Mouse (Mus musculus) adrenal gland, postnatal 25 days (tissue): Measurements from ENCODE around the gene Nudt21. TPM values are rescaled to one million over a fixed set of nuclear protein-coding genes. Genes with fewer than 3 reads are reported as not detected.

Experiments used
- DNase-seq: peaks from one replicate; pipeline ENCODE4 v3.0.0; 2021; ENCODE audit warnings: mixed read lengths
- total RNA-seq: library from RNA; stranded (reverse); gene quantifications from 2 replicates; pipeline ENCODE4 v1.2.3, GENCODE M21; 2021

Nudt21 gene
- total RNA-seq, 1 experiment from 2014 or later: 38.0 TPM

- DNase-seq: no peak
These were observed 32.7 kb downstream of the Nudt21 start for GRCm38 (mm10) chr8:94004139-94004538.

- no peak for DNase-seq
These were observed 37.9 kb downstream of the Nudt21 start for GRCm38 (mm10) chr8:93998961-93999360.

- no peak for DNase-seq
These were observed 47.1 kb downstream of the Nudt21 start for GRCm38 (mm10) chr8:93989739-93990138.

- DNase-seq: no peak
These were observed 52.1 kb downstream of the Nudt21 start for GRCm38 (mm10) chr8:93984731-93985130.

DNA sequence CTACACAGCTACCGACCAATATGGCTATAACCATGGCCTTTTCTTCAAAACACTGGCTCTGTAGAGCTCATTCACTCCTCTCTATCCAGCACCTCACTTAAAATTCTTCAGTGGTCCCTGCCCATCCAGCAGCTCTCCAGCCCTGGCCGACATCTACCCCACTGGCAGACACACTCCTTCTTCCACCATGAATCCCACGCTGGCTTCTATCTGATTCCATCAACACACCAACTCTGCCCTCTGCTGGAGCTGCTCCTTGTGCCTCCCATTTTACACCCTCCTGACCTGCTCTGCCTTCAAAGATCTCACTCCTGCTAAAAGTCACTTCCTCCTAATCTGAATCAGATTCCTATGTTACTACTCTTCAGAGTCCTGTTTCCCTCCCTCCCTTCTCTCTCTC, 53.0 kb downstream of the Nudt21 start:
- DNase-seq: no peak

DNA sequence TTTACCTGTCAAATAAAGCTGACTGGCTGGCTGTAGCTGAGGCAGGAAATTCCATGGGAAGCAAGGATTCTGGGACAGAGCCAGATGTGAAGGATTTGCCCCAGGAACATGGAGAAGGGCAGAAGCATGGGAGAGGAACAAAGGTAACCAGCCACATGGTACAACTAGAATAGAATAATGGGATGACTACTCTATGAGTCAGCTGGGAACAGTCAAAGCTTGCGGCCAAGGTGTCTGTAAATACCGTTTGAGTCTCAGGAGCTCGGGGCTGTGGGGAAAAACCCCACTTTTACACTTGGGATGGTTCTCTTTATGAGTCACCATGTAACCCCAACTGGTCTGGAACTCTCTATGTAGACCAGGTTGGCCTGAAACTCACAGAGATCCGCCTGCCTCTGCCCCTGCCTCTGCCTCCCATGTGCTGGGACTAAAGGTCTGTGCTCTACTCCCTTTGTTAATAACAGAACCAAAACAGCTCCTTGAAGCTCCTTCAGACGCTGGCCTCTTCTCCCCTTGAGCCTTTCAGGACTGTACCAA, 55.1 kb downstream of the Nudt21 start:
- DNase-seq: no peak

GRCm38 (mm10) chr8:93980141-93980540, 56.7 kb downstream of the Nudt21 start:
- no peak for DNase-seq

DNA sequence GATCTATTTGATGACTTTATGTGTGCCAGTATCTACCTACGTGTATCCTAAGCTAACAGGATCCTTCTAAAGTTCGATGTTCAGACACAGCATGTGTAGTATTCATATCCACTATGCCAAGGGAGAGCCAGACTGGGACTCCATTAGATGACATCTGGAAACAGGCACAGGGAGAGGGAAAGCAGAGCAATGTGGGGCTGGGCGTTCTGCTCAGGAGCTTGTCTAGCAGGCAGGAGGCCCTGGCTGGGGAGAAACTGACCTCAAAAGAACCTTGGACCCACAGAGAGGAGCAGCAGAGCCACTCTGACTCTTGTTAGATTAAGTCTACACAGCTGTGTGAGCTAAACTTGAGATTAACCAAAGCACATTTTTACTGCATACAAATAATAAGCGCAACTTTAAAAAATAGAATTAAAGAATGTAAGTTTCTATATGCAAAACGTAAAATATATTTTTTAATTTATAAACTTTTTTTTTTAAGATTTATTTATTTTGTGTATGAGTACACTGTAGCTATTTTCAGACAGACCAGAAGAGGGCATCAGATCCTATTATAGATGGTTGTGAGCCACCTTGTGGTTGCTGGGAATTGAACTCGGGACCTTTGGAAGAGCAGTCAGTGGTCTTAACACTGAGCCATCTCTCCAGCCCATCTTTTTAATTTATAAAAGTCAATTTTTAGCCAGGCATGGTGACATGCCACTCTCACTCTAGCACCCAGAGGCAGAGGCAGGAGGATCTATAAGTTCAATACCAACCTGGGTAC, 60.2 kb downstream of the Nudt21 start:
- no peak for DNase-seq

GRCm38 (mm10) chr8:93975358-93975757, 61.5 kb downstream of the Nudt21 start:
- DNase-seq: no peak

DNA sequence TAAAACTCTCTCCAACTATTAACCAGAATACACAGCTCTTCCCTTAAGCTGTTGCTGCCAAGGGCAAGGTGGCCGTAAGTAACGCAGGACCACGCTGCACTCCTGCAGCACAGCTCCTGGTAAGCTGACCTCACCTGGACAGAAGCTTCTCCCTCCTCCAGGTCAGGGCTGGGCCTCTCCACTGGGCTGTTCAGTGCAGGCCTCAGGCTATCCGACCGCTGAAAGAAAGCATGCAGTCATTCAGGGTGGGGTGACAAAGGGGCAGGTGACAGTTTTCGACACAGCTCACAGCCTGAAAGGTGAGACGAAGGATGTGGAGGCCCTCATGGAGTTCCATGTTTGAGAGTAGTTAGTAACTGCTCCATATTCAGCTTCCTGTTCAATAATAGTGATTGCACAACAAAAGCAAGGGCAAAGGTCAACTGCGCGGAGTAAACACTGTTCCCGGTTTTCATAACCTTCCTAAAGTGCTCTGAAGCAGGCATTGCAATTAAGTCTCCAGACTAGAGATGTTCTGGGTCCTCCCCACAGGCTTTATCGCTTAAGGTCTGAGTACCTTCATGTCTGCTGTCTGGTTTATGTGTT, 62.1 kb downstream of the Nudt21 start:
- DNase-seq: no peak

DNA sequence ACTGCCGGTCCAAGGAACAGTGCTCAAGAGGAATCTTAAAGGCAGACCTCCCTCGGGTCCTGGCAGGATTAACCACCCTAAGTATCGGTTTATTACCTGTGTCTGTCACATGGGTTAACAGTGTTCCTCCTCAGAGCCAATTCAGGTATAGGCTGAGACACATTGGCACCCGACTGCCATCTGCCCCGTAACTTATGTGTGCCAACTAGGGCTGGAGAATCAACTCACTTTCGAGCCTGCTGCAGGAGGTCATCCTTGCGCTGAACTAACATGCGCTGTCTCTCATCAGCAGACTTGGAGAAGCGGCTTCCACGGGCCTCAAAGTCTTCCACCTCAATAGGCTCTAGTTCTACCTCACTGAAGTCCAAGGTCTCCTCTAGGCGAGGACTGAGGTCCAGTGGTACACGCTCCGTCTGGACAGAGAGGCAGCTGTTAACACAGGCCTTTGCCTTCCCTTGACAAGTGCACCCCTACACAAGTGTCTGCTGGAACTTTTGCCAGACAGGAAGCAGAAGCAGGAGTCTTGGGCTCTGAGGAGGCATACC, 62.9 kb downstream of the Nudt21 start:
- DNase-seq: no peak

DNA sequence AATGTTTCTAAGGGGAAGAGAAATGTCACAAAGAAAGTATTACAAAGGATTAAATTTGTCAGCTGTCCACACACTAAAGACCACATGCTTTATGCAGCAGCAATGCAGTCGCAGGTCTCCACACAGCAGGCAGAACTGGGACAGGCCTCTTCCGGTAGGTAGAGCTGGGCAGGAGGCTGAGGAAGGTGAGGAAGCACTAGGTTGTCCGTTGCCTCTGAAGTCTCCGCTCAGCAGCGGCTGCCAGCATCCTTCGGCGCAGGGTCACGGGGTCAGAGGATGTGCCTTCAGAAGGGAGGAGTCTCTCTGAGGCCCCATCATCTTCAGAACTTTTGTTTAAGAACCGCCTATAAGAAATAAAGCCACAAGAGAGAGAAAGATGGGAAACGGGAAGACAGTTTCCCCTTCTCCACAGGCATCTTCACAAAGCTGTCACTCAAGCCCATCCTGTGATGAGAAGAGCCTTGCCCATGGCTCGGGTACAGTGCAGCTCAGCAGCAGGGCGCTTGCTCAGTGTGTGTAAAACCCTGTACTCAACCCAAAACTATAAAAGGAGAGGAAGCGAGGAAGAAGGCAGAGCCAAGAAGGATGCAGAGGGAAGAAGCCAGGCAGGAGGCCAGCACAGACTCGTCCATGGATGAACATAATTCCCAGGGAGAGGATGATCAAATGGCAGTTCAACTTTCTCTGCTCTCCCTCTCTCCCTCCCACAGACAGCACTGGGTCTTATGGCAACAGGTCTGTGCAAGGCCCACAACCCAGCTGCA, 63.7 kb downstream of the Nudt21 start:
- no peak for DNase-seq

DNA sequence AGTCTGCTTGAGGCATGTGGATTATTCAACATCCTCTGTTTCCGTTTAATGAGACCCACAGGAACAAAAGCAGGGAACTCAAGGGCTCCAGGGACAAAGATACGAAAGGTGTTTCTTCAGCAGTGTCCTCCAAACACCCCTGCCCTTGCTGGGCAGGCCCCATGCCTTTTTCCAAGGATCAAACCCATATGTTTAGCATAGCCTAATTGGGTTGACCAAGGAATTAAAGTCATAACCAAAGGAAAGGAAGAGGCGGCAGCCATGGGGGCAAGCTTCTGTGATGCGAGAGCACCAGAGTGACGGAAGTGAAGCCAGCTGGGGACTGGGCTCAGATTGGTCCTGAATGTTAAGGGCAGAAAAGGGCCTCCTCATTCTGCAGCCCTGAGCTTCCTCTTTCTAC, 64.6 kb downstream of the Nudt21 start:
- DNase-seq: no peak

DNA sequence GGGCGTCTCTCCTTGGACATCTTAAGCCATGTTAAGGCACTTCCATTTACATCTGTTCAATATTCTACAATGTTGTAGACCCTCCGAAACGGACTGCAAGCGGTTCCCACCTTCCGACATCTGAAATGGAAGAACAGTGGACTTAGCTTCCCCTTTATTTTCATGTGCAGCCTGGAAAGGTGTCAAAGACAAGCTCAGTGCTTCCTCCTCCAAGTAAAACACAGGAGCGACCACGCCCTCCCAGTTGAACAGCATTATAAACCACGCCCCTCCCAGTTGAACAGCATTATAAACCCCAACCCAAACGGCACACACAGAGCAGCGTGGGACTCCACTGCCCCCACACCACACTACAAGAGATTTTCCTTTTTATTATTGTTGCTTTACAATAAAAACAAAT, 65.4 kb downstream of the Nudt21 start:
- no peak for DNase-seq

GRCm38 (mm10) chr8:93969626-93970340, 67.0 kb downstream of the Nudt21 start:
- no peak for DNase-seq

GRCm38 (mm10) chr8:93968293-93968692, 68.5 kb downstream of the Nudt21 start:
- no peak for DNase-seq

Other genes with a start within 250 kb of the Nudt21 start
- 30.4 and 37.9 TPM in 2 replicates for gene Gnao1, start 227.1 kb downstream of the Nudt21 start, total RNA-seq
- 294 and 300 TPM in 2 replicates for gene Amfr, start 24.2 kb downstream of the Nudt21 start, total RNA-seq
- 16.0 and 21.1 TPM in 2 replicates for gene Ogfod1, start 167 bp upstream of the Nudt21 start, total RNA-seq
- 21.2 and 27.0 TPM in 2 replicates for gene Bbs2, start 61.9 kb upstream of the Nudt21 start, total RNA-seq
- not detected in 2 replicates for gene Mt4, start 100.2 kb upstream of the Nudt21 start, total RNA-seq
- 6.4 and 8.0 TPM in 2 replicates for gene Mt3, start 115.6 kb upstream of the Nudt21 start, total RNA-seq
- gene Mt2, start 135.6 kb upstream of the Nudt21 start, total RNA-seq: 81.5 and 159 TPM in 2 replicates
- 182 and 239 TPM in 2 replicates for gene Mt1, start 142.1 kb upstream of the Nudt21 start, total RNA-seq
- 16.1 and 21.9 TPM in 2 replicates for gene Nup93, start 177.5 kb upstream of the Nudt21 start, total RNA-seq